Mouse (Mus musculus) urinary bladder, postnatal 36 days (tissue): ENCODE measurements at regions not wholly inside any gene's neighbourhood (a gene's known extent, or its start where the extent isn't known, plus 50 kb on each side); places are given as distances from the start of the nearest gene placed in this dataset.
A peak's percentile ranks its signal among the peaks of the same experiment; 100 is the strongest.
"Not testable (repeated sequence)": the region's sequence is repeated elsewhere in the genome, so short reads cannot be mapped to it uniquely, and the experiment has no call there.

Experiments
- DNase-seq, 2 experiments: peaks; one replicate each; pipeline ENCODE4 v3.0.0; 2022; ENCODE audit warnings: low spot score in 2 of 2, mixed read lengths in 1 of 2

DNA sequence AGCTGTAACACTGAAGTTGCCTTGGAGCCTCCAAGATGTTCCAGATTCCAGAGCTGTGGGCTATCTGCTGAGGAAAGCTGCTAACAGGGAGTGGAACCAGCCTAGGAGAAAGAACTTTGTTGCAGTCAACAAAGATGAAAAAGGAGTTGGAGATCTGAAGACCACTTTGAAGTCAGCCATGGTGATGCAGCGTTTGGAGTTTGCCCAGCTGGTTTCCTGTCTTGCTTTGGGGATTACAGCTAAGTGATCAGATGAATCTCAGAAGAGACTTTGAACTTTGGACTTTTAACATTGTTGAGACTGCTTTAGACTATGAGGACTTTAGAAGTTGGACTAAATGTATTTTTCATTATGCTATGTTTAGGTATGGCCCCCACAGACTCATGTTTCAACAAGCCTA is 297.6 kb downstream of the Gadd45g start:
- DNase-seq, result not testable (repeated sequence)

GRCm38 (mm10) chr13:52145926-52146325 is 299.4 kb downstream of the Gadd45g start:
- no peak for DNase-seq

DNA sequence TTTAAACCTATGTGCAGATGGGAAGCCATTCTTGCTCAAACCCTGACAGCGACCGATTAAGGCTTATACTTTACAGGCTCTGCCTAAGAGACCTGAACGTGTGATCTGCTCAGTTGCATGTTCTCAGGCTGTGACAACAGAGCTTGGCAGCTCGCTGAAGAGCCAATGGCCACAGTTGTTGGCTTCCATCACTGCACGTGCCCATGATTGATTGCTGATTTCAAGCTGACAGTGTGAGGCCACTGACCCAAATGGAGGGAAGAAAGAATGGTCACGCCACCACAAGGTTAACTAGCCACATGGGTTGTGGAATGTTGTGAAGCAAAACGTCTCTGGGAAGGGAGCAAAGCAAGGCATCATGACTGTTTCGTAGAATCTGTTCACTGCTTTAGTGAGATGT is 303.8 kb downstream of the Gadd45g start:
- no peak for DNase-seq

- peak; percentile 19 to 33 for DNase-seq
These were observed 305.3 kb downstream of the Gadd45g start for GRCm38 (mm10) chr13:52151777-52152176.

DNA sequence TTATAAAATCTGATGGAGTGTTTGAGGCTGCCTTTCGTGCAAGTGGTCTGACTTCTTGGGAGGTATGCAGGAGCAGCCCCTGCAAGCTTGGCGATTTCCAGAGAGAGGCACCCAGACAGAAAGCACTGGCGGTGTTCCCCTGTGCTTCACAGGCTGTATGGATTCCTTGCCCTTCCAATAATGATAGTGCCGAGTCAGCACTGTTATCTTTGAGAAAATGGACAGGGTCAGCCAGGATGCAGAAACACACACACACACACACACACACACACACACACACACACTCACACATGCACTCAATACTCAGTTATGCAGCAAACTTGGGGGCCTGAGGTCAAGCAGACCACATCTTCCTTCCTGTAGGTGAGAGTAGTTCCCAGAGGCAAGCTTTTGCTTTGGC is 305.7 kb downstream of the Gadd45g start:
- no peak for DNase-seq

GRCm38 (mm10) chr13:52153030-52153429 is 306.6 kb downstream of the Gadd45g start:
- no peak for DNase-seq

DNA sequence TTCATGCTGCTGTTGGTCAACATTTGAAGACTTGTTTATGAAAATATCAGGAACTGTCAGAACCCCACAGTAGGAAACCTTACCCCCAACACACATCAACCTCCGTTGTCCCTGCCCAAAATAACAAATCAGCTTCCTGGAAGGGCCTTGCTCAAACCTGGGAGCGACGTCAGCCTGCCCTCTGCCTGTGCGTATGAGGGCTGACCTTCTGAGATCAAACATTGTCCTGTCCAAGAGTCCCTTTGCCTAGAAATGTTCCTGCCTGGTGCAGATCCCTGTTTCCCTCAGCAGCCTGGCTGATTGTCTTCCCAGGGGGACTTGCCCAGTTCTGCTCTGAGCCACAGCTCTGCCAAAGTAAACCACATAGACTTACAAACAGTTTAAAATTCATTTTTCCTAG is 307.1 kb downstream of the Gadd45g start:
- peak in 1 of 2 experiments; percentile 22 for DNase-seq

- DNase-seq, result peak in 1 of 2 experiments; percentile 5
These were observed 307.8 kb downstream of the Gadd45g start for GRCm38 (mm10) chr13:52154111-52154843.

- peak; percentile 15 to 16 for DNase-seq
These were observed 308.5 kb downstream of the Gadd45g start for GRCm38 (mm10) chr13:52154844-52155587.

GRCm38 (mm10) chr13:52155588-52156086 is 309.2 kb downstream of the Gadd45g start:
- peak in 1 of 2 experiments; percentile 5 for DNase-seq

DNA sequence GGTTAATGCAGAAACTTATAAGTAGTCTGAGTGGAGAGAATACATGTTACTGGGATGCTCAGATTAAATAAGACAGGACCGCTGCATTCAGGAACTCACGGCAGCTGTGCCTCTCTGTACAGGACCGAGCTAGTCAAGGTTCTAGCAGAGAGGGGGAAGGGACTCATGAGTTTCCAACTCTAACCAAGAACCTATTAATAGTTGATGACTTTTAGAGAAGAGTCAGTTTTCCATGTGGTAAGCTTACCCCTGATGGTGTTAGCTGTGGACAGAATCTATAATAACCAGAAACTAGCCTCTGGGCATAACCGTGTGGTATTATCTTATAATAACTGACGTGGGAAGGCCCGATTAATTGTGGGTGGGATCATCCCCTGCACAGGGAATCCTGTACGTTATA is 316.2 kb downstream of the Gadd45g start:
- no peak for DNase-seq

DNA sequence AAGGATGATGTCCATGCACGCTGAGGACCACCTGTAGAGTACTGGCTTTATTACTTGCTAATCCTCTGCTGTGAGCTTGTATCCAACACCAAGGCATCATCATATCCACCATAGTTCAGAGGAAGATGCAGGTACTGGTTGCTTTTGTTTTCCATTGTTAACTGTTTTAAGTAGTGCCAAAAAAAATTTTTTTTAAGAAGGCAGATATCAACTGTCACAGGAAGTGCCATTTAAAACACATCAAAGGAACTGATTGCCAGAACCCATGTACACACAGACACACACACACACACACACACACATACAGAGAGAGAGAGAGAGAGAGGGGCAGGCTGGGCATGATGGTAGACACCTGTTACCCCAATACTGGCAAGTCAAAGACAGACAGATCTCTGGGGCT is 319.1 kb downstream of the Gadd45g start:
- DNase-seq, result no peak

GRCm38 (mm10) chr13:52167968-52168367 is 321.5 kb downstream of the Gadd45g start:
- DNase-seq, result no peak

- no peak for DNase-seq
These were observed 326.3 kb downstream of the Gadd45g start for GRCm38 (mm10) chr13:52172706-52173346.

DNA sequence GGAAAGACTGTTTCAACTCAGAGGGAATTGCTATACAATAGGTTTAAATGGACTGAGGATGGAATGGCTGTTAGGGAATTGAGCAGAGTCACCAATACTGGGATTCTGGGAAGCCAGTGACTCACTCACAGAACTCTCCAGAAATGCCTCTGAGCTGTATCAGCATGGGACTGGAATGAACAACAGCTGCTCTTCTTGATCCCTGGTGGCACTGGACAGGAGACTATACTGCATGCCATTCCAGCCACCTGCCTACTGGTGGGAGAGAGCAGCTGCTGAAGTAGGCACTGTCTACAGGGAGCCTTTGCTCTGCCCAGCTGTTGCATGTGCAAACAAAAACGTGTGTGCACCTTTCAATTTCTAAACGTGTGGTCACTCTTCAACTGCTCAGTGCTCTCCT is 329.2 kb downstream of the Gadd45g start:
- DNase-seq, result no peak

DNA sequence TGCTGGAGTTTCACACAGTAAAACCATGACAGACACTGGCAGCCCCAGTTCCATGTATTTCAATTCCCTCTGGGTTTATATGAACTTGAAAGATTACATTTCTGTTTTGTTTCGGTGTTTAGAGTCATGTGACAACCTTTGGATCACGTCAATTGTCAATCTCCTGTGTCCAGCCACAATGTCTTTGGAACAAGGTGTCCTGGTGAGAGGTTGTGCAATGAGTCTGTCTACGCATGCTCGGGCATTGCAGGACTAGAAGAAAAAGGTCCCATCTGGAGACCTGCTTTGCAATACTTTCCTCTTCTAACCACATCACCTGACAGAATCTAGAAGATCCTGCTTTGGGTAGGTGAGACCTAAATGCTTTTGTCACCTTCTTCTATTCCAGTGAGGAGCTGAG is 333.5 kb downstream of the Gadd45g start:
- DNase-seq, result no peak

GRCm38 (mm10) chr13:52183635-52184034 is 337.2 kb downstream of the Gadd45g start:
- no peak for DNase-seq

- DNase-seq, result no peak
These were observed 339.1 kb downstream of the Gadd45g start for GRCm38 (mm10) chr13:52185574-52185973.

DNA sequence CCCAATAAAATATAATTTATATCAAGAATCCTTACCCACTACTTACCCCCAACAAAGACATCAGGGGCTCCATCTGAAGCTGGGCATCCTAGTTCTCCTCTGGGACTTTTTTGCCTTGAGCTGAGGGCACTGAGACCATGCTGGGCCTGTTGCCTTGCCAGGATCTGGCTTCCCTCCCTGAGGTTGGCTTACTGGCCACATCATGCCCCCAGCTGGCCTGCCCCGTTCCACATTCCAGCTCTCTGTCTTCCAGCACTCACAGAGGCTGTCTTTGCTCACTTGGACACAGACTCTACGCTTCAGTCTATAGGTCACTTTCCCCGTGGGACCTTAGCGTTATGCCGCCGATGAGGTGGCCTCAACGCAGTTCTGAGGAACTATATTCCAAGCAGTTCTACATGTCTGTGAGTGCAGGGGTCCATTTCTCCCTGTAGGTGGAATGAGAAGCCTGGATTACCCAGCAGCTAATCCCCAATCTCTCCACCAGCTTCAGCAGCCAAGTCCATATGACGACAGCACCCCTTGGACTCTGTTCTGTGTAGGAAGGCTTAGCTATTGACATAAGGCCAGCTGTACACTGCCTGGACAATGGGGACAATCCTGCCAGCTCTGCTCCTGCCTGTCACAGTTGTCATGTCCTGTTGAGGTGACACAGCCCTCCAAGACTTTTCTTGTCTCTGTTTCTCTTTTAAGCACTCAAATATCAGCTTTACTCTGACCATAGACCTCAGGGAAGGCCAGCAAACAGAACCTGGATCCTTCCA is 341.5 kb downstream of the Gadd45g start:
- no peak for DNase-seq

- no peak for DNase-seq
These were observed 342.1 kb downstream of the Gadd45g start for GRCm38 (mm10) chr13:52188605-52189003.

DNA sequence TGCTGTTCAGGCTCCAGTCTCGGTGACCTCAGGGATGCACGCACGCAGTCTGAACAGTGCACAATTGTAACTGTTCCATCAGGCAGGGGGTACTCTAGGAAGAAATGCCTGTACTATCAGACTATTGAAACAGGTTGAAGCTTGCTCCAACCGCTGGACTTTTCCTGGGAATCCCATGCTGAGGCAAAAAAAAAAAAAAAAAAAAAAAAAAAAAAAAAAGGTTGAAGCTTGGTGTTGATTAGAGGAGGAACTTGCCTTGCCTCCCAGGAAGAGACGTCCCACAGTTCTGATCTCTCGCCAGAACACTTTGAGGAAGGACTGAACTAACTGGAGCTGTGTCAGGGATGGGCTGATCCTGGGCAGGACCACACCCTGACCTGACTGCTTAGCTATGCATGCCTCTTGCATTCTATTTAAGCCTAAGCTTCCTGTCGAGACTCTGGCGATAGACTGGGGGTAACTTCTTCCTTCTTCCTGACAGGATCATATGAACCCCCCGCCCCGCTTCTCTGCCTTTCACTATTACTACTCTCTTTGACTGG is 341.6 kb downstream of the Diras2 start:
- DNase-seq, result no peak
